Mouse (Mus musculus) induced T-regulatory cell, adult 2 months (primary cell): ENCODE measurements around the gene Tusc2.

Source experiments
- DNase-seq: peaks from one replicate; pipeline ENCODE4 v3.0.0-alpha.2; 2012; ENCODE audit warnings: low read depth

Tusc2 gene

DNA sequence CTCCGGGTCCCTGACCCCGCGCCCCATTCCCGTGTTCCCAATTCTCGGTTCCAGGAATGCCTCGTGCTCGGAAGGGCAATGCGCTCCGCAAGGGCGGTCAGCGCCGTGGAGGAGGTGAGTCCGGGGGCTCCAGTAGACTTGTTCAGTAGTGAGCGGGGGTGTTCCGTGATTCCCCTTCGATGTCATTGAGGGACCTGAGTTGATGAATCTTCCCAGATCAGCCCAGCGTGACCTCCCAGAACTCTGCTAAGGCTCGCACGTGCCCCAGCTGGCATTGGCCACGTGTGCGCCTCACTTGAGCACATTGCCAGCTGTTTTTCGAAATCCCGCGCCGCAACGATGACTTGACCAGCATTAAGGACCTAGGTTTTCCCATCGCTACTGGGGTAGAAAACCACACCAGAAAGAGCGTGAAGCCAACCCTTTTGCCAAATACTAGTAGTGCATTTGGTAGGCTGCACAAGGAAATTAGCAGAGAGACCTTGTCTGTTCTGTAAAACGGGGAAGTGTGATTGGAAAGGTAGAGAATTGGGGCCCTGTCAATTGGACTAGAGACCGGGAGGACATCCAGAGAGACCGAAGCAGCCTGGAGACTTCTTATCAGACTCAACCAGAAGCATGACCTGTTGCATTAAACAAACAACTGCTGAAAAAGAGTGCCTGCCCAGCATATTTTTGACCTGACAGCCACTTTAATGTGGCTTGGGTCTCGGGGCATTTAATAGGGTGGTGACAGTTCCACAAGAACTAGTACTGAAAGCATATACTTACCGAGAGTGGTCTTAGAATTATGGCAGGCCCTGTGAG is 25.0 kb downstream of the Tusc2 start:
- DNase-seq, result no peak

DNA sequence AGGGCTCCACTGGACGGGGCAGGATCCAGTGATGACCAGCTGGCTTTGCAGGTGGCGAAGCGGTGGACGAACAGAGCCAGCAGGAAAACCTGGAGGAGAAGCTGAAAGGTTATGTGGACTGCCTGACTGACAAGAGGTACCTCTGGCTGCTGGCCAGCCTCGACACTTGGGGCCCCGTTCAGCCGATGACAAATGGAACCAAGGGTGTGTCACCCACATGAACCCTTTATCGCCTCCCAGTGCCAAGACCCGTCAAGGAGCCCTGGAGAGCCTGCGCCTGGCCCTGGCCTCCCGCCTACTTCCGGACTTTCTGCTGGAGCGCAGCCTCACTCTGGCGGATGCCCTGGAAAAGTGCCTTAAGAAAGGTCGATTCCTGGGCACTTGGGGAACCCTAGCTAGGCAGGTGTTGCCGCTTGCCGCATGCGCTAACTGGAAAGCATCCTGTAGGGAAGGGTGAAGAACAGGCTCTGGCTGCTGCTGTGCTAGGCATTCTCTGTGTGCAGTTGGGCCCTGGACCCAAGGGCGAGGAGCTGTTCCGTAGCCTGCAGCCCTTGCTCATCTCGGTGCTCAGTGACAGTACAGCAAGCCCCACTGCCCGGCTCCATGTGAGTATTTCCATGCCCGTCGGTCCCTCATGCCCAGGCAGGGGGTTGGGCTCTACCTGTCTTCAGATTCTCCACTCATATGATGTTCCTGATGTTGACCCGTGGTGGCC is 27.2 kb downstream of the Tusc2 start:
- DNase-seq, result no peak

DNA sequence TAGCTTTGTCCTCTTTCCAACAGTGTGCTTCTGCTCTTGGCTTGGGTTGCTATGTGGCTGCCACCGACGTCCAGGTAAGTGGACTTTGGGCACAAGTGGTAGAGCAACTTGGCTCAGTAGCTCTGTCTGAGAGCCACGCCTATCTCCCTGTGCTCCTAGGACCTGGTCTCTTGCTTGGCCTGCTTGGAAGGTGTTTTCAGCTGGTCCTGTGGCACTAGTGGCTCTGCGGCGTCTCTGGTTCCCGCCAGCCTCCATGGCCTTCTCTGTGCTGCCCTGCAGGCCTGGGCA is 27.7 kb downstream of the Tusc2 start:
- no peak for DNase-seq

DNA sequence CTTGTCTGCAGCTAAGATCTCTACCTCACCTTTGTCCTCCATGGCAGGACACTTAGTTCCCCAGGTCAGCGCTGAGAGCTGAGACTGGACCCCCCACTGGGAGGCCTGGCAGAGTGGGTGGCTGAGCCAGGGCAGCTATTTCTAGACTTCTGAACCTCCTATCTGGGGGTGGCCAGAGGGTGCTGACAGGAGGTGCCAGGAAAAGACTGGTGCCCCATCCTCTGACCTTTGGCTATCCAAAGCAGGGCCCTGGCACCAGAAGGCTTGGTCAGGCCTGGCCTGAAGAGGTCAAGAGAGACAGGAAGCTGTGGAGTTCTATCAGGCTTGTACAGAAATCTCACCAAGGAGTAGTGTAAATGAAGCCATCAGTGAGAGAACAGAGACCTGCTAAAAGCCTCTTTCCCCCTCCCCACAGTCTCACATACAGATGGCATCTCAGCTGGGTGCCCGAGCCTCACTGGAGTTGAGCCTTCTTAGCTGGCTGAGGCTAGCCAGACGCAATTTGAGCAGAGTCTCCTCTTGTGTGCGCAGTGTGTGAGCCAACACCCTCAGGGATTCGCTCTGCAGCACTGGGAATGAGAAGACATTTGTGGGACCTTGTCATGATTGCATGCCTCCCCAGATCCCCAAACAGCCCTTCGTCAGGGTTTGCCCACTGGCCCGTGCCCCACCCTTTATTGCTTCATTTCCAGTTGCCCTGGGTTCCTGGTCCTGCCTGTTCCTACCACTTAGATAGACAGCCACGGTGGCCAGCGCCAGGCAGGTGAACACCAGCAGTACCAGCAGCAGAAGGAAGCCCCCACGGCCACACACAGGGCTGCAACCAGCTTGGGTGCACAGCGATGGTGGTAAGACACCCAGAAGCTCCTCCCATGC is 30.3 kb downstream of the Tusc2 start:
- DNase-seq, result no peak

DNA sequence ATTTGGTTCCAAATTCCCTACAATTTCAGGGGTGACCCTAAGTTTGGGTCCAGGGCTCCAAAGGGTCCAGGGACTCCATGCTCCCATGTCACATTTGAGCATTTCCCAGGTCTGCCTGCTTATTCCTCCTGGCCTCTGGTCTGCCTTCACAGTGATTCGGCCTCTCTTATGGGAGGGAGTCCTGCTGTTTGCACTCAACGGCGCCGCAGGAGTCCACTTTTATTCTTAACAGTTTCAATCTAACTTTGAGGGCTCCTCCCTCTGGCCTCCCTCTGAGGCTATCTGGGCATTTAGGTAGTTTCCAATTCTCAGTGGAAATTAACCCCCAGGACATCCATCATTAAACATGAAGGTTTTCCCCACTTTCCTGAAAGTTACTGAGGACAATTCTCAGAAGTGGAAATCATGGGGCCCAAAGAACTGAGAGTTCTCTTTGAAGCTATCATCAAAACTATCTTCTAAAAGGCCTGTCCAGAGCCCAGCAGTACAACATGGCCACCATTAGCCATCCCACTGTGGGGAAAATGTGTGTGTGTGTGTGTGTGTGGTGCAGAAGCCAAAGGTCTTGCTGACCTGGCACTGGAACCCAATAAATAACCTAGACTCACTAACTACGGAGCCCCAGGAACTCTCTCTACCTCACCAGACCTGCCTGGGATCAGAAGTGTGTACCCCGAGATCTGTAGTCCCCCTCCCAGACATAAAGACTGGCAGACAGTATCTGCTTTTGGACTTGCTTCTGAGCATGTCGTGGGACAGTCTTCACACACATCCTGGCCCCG is 31.4 kb downstream of the Tusc2 start:
- DNase-seq, result no peak

DNA sequence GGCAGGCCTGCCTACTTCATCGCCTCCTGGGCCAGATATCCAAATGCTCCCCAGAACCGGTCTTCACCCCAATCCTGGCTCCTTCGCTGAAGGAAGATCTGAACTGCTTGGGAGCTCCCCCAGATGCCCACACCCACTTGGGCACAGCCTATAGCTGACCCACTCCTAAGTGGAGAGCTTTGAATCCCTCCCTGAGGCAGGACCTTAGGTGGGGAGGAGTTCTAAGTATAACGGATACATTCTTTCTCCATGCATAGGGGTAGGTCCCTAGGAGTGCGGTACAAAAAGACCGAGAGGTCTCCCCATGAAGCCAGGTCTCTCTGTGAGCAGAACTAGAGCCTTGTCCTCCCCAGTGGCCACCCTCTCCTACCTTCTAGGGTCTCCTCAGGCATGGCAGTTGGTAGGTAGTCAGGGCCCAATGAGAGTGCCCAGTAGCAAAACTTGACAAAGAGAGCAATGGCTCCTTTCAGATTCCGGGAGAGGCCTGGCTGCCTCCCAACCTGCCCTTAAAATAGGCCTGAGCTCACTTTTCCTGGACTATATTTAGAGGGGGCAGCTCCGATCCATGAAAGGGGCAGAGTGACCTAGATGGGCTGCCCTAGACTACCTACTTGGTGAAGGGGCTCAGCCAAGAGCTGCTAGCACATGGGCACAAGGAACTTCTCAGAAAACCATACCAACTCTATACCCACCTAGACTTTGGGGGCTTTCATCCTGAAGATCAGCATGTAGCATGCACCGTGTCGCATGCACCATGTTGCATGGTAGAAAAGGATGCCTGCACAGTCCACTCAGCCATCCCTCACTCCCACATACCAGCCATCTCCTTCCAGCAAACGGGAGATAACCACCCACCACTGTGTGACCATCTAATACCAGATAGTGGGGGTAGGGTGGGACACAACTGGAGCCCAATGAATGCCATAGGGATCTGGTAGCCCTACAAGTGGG is 33.8 kb downstream of the Tusc2 start:
- DNase-seq, result no peak

DNA sequence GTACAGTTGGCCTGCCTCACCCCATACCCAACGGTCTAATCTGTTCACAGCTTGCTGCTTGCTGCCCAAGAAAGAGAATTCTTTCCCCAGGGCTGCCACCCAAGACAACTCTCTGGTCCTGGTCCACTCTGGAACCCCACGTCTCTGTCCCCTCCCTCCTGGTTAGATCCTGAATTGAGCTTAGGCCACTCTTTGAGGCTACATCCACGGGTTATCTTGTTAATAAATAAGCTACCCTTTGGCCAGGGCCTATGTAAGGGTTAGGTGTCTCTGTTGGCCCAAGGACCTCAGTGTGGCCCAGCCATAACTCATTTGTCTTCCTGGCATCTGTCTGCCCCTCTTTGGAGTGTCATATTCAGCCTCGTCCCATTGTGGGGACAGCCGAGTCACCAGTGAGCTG is 35.3 kb downstream of the Tusc2 start:
- DNase-seq, result no peak

DNA sequence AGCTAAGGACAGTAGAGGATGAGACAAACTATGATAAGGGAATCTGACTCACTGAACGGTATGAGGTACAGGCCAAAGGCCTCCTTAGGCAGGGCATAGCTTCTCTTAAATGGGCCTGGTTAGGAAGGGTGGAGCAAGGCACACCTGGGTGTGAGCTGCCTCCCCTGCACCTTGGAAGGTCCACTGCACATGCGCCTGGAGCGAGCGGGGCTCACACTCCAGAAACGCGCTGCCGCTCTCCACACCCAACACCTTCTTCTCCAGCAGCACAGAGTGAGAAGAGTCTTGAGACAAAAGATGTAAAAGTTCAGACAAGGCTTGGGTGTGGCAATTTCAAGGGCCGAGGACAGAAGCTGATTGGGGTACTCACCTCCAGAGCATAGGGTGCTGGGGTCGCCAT is 36.4 kb downstream of the Tusc2 start:
- no peak for DNase-seq

DNA sequence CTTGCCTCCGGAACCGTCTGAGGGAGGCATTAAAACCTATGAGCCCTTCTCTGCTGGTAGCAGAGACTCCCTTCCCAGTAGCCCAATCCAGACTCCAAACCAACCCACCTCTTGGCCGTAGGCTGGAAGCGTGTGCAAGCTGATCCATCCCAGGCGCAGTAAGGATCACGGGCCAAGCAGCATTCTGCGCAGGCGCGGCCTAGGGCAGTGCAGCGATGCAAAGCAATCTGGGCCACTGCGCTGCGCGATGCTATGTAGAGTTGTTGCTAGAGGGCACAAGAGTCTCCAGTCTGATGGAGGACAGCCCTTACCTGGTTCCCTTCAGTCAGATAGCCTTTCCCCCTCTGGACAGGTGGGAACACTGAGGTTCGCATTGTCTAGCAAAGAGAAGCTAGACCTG is 36.8 kb downstream of the Tusc2 start:
- DNase-seq, result no peak

DNA sequence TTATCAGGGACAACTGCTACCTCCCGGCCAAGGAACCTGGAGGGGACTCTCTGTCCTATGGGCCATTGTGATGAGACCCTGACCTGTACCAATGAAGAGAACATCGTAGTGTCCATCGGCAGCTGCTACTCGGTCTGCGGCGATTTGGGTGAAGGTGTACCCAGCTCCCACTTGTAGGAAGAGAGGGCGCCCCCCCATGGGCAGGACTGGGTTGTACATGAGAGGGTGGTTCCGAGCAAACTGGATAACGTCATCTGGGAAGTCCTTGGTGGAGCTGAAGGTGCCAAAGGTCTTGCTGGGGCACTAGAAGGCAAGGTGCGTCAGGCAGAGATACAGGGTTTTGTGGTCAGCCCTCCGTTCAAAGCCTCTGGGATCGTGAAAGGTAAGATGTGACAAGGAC is 37.7 kb downstream of the Tusc2 start:
- DNase-seq, result no peak

DNA sequence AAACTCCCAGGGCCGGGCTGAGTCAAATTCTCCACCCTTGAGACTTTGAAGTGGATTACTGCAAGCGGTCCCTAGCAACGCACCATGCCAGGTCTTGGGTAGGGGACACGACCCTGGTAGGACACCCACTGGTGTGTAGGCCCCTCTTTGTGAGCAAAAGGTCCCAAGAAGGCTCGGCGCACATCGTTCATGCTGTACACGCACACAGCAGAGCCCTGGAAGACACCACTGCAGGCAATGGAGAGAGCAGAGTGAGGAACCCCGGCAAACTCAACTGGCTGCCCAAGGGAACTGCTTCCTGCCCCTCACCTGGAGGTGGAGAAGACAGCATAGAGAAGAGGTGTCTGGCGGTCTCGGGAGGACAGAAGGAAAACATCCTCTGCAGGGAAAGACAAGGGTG is 38.2 kb downstream of the Tusc2 start:
- no peak for DNase-seq

DNA sequence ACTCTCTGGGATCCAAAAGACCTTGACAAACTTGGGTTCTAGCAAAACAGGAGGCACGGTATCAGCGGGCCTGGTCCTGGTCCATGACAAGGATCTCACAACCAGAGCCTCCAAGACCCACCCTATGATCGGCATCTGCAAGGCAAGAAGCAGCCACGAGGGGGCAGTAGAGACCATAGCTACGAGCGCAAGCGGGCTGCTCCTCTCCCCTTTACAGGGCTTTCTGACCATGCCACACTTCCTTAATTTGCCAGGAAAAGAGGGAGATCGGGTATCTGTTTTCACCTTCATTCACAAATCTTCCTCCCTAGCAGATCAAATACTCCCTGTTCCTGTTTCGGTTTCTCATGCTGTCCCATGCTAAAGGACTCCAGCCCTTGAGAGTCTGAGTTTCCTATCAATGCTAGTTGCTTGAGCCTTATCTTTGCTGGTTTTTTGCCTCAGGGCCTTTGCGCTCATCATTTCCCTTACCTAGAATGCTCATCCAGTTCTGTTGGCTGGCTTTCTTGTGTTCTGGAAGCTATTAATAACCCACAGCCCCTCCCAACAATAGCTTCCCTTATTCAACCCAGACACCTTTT is 39.1 kb downstream of the Tusc2 start:
- DNase-seq, result peak; percentile 93

DNA sequence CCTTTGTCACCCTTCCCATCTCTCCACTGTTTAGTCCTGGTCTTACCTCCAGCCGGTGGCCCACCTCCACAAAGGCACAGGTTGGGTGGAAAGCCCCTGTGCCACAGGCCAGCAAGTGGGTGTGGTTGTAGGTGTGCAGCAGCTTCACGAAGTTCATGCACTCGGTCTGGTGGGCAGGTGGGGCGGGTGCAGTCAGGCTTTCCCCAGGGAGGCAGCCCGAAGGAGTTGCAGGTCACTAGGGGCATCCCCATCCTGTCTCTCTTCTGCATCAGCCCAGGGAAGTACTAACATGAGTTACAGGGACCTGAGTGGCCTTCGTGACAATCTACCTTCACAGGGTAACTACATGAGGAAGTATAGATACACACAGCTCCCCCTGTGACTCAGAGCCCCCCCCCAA is 40.2 kb downstream of the Tusc2 start:
- DNase-seq, result no peak

DNA sequence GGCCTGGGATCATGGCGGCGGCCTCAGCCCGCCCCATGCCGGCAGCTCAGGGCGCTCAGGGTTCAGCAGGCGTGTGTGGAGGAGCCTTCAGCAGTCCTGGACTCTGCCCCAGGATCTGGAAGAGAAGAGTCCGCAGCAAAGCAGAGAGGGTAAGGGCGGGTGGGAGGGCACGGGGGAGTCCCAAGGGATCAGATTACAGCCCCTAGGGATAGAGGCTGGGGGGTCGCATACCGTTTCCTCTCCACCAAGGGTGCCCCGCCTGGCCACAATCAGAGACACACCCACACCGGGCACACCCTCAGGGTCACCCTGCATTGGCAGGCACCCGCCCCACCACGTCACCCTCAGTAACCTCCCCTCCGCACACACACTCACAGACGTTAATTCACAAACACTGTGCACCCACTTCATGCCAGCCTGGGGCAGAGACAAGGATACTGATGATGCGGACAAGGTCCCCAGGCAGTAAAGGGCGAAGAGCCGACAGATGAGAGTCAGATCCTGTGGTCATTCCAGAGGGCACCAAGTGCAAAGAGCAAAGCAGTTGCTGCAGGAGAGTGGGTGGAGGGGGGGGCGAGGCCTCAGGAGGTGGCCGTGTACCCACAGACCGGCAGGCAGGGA is 42.1 kb downstream of the Tusc2 start:
- no peak for DNase-seq

DNA sequence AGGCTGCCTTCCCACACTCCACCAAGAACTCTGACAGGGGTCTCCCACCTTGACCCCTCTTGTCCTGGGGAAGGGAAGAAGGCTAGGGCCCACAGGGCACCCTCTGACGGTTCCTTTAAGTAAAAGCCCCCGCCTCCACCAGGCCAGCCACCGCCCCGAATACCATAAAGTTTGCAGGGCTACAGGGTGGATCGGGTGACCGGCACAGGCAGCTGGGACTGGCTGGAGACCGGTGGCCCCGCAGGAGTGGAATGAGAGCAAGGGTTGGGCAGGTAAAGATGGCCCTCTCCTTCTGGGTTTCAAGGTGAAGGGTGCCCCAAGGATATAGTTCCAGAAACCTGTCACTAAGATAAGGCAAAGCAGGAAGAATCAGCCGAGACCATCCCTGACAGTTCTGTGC is 43.5 kb downstream of the Tusc2 start:
- no peak for DNase-seq

DNA sequence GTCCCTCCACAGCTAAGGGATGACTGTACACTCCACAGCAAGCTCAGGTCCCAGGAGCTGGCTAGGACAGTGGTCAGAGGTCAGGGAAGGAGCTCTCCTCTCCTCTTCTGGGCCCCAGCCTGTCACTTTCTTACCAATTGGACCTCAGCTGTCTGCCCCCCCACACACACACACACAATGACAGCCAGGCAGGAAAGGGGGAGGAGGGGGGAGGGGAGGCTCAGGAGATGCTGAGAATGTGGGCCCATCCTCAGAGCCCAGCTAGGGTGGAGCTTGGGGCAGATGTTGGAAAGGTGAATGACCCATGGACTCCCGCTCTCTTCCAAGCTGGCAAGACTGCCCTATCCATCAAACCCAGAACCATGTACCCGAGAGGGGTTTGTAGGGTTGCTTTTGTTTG is 44.0 kb downstream of the Tusc2 start:
- DNase-seq, result no peak

DNA sequence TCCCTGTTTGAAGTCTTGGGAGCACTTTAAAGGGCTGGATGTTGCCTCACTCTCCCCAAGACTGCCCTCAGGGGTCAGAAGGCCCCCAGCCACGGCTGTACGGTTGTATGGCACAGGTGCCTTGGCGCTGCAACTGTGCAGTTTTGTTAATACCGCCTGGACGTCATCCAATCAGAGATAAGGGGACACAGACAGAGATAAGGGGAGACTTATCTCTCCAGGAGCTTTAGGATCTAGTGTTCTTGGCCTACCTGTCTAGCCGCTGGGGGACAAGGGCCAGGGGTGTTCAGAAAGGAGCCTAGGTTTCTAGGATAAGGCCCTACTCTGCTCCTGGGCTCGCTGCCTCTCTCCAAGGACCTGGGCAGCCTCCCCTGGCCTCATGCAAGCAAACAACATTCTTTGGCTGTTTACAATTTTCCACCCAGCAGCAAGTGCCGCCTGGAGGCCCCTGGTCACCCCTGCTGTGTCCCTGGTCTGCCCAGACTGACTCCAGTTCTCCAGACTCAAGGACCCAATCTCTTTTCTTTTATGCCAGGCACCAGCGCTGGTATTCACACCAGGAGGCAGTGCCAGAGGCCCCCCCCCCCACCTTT is 44.7 kb downstream of the Tusc2 start:
- DNase-seq, result no peak

DNA sequence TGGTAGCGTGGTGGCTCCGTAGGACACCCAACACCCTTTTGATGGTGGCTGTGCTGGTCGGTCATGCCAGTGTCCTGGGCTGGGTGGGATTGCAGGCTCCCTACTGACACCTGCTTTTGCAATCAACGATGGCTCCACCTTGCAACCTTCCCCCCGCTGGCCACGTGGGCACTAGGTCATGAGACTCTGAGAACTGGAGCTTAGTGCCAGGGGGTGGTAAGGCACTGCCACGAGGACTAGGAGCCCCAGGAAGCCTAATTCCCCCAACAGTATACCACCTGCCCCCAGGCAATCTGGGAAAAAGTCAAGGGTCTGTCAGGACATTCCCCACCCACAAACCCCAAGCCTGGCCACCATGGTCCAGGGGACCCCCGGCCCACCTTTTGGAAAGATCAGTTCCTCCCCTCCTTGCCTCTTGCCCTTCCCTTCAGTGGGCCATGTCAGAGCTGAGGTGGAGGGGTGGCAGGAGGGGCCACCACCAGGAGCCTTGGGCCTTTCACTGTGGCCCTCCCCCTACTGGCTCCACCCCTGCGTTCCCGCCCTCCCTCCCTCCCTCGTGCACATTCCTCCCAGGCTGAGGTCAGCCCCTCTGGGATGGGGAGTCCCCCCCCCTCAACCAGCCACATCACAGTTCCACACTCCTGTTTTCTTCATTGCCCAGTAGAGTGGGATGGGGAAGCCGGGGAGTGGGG is 45.8 kb downstream of the Tusc2 start, which contains the start of gene Sema3b:
Gene Sema3b, minus strand, starts transcription at position 489 of the 692 bp plus-strand sequence.
- DNase-seq, result no peak

DNA sequence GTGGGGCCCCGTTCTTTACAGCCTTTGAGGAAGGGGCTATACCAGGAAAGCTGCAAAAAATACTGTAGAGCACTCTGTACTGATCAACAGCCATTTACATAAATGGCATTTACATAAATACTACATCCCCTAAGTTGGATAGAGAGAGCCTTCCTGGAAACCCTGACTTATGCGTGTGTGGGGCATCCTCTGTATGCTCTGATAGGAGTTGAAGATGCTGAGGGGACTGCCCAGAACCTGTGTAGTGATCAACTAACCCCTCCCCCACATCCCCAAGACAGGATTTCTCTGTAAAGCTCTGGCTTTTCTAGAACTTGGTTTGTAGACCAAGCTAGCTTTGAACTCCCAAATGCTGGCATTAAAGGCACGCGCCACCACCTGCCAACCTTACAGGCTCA is 46.4 kb downstream of the Tusc2 start:
- peak; percentile 34 for DNase-seq
